Mouse (Mus musculus) liver, embryonic 14.5 days (tissue): ENCODE results near the gene Barx2. TPM values are rescaled to one million over a fixed set of nuclear protein-coding genes. Genes with fewer than 3 reads are reported as not detected.

Experiments
- ATAC-seq: fragments of 200-750 bp; cut with Nextera tagmentation; 2 replicates; pipeline ENCODE4 v1.8.0; 2017; ENCODE audit warnings: moderate number of reproducible peaks, mild to moderate bottlenecking, moderate library complexity; ENCODE audit not compliant: insufficient read depth
- DNase-seq, 3 experiments: peaks; one replicate each; pipeline ENCODE4 v3.0.0-alpha.2; 2012 to 2013; ENCODE audit warnings: low read depth in 3 of 3, low spot score in 3 of 3
- H3K27ac ChIP-seq: fragments of 300-500 bp; sonication (generic); 2 replicates; pipeline ENCODE4 v1.5.1; 2014; ENCODE audit warnings: moderate library complexity, mild to moderate bottlenecking, control low read depth, inconsistent platforms
- H3K27me3 ChIP-seq: fragments of 300-500 bp; sonication (generic); 2 replicates; pipeline ENCODE4 v1.6.1; 2014; ENCODE audit warnings: mild to moderate bottlenecking, low read length, moderate library complexity; ENCODE audit not compliant: control insufficient read depth, insufficient read depth
- H3K36me3 ChIP-seq: fragments of 300-500 bp; sonication (generic); replicated peaks from 2 replicates; pipeline ENCODE4 v1.6.1; 2014; ENCODE audit warnings: low read depth; ENCODE audit not compliant: control insufficient read depth, insufficient read depth
- H3K4me1 ChIP-seq, 2 experiments: fragments of 200-500 bp in 1 of 2; fragments of 300-500 bp in 1 of 2; sonication (generic) in 1 of 2; replicated peaks; 2 replicates each; pipeline ENCODE4 v1.6.1; 2012 to 2014; ENCODE audit warnings: antibody characterized with exemption in 1 of 2, inconsistent platforms in 1 of 2, low read length in 1 of 2; ENCODE audit not compliant: control insufficient read depth in 2 of 2, insufficient read depth in 2 of 2
- H3K4me2 ChIP-seq: fragments of 300-500 bp; sonication (generic); 2 replicates; pipeline ENCODE4 v1.6.1; 2014; ENCODE audit warnings: low read depth, mild to moderate bottlenecking, control low read depth, moderate library complexity
- H3K4me3 ChIP-seq, 2 experiments: fragments of 200-500 bp in 1 of 2; fragments of 300-500 bp in 1 of 2; sonication (generic) in 1 of 2; 2 replicates each; pipeline ENCODE4 v1.5.1; 2012 to 2014; ENCODE audit warnings: low read depth in 2 of 2, low read length in 2 of 2, mild to moderate bottlenecking in 2 of 2, control low read depth in 1 of 2, inconsistent platforms in 1 of 2, moderate library complexity in 1 of 2; ENCODE audit not compliant: insufficient read depth in 1 of 2
- H3K9ac ChIP-seq: fragments of 300-500 bp; sonication (generic); replicated peaks from 2 replicates; pipeline ENCODE4 v1.6.1; 2014; ENCODE audit warnings: mild to moderate bottlenecking, control low read depth, moderate library complexity
- H3K9me3 ChIP-seq: fragments of 300-500 bp; sonication (generic); 2 replicates; pipeline ENCODE4 v1.6.1; 2016; ENCODE audit warnings: low read length, mixed read lengths; ENCODE audit not compliant: control insufficient read depth
- CTCF ChIP-seq: IDR thresholded peaks from 2 replicates; pipeline ENCODE4 v1.5.1; 2016; ENCODE audit warnings: antibody characterized with exemption, low read depth, control low read depth
- EP300 ChIP-seq: IDR thresholded peaks from 2 replicates; pipeline ENCODE4 v1.6.1; 2016; ENCODE audit warnings: antibody characterized with exemption, low read depth
- WGBS: fragments of 180-500 bp; shearing (Covaris S2); extraction: QIAGEN DNeasy Blood & Tissue Kit; methylation state at CpG from one replicate; pipeline ENCODE4 v1.1.7; 2014; ENCODE audit not compliant: insufficient replicate concordance; 5-methylcytosine and 5-hydroxymethylcytosine counted together
- polyA plus RNA-seq, 2 experiments: library from polyadenylated mRNA; depleted of rRNA in 1 of 2; stranded (reverse) in 1 of 2; unstranded in 1 of 2; fragments of >200 nt; fragmentation: Nextera tagmentation in 1 of 2; extraction: Ambion mirVana in 1 of 2; gene quantifications; 2 replicates each; pipeline versions ENCODE4 v1.2.1 to v1.2.3; 2012 to 2014

Barx2 gene
- polyA plus RNA-seq, 2 experiments = not detected

DNA sequence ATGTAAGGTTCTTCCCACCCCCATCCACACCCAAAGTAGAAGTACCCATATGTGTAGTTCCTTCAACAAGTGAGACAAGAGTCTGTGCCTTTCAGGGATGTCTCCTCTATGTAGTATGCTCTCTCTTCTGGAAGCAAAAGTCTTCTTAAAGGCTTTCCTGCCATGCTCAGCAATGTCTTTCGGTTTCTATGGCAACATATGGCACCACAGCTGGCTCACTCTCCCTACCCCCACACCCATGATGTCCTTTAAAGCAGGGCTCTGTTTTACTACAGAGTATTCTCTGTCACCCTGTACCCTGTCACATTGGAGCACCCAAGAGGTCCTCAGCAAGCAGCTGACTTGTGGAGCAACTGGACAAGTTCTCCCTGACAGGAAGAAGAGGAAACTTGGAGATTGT, 55.8 kb downstream of the Barx2 start:
- no peaks in the 10 kb centered on the region; the same call in 1 of the 2 replicates for H3K27me3 ChIP-seq
- H3K4me2 ChIP-seq = no peak overlapping the region
- 45% methylated on average over 1 of the region's 1 CpGs for WGBS
- no peaks in the 10 kb centered on the region for H3K9me3 ChIP-seq
- no peak overlapping the region for H3K27ac ChIP-seq
- ATAC-seq (no peak), DNase-seq (no peak)
- TF ChIP-seq CTCF (no peak), EP300 (no peak)
- H3K4me1 ChIP-seq = no peaks in the 10 kb centered on the region
- no peaks in the 10 kb centered on the region for H3K36me3 ChIP-seq
- H3K9ac ChIP-seq = no peak overlapping the region
- no peak overlapping the region for H3K4me3 ChIP-seq

DNA sequence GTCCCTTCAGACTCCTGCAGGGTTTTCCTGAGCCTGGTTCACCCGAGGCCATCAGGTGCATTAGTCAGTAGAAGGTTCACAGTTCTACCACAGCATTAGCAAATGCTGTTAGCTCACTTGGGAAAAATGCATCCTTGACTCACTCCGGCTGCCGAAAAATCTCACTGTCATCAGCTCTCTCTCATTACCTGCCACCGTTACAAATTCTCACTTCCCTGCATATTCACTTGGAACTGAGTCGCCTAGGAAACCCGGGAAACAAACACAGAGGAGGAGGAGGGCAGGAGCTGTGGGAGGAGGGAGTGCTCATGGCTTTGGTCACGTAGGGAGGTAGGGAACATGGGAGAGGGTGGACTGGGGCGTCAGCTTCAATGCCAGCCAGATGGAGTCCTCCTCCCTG, 56.8 kb downstream of the Barx2 start:
- WGBS = 35% methylated on average over 8 of the region's 8 CpGs
- TF ChIP-seq CTCF (no peak), EP300 (no peak)
- Histone ChIP-seq H3K27me3 (no peaks in the 10 kb centered on the region; the same call in 1 of the 2 replicates), H3K9ac (no peak overlapping the region), H3K4me1 (no peaks in the 10 kb centered on the region), H3K4me3 (no peak overlapping the region), H3K27ac (no peak overlapping the region), H3K36me3 (no peaks in the 10 kb centered on the region), H3K4me2 (no peak overlapping the region), H3K9me3 (no peaks in the 10 kb centered on the region)
- DNase-seq = no peak
- no peak for ATAC-seq

DNA sequence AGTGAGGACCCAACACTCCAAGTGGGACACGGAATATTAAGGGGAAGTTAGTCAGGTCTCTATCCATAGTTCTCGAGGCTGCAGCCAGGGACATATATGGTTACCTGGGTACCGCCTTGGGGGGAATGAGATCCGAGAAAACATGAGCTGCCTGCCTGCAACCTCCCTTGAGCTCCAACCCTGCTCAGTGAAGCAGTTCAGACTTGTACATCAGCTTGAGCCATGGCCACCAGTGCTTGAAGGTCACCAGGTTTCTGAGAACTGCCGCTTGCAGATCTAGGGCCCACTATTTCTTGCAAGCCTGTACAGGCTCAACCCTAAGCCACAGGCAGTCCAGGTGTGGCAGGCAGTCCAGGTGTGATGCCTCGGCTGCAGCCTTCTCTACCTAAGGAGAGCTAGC, 57.6 kb downstream of the Barx2 start:
- no peaks in the 10 kb centered on the region for H3K4me1 ChIP-seq
- H3K9me3 ChIP-seq = no peaks in the 10 kb centered on the region
- H3K27me3 ChIP-seq = no peaks in the 10 kb centered on the region; the same call in 1 of the 2 replicates
- no peak overlapping the region for H3K4me3 ChIP-seq
- no peaks in the 10 kb centered on the region for H3K36me3 ChIP-seq
- no peak for DNase-seq
- no peak overlapping the region for H3K4me2 ChIP-seq
- ATAC-seq = no peak
- WGBS = 54% methylated on average over 6 of the region's 6 CpGs
- TF ChIP-seq CTCF (no peak), EP300 (no peak)
- no peak overlapping the region for H3K27ac ChIP-seq
- no peak overlapping the region for H3K9ac ChIP-seq

DNA sequence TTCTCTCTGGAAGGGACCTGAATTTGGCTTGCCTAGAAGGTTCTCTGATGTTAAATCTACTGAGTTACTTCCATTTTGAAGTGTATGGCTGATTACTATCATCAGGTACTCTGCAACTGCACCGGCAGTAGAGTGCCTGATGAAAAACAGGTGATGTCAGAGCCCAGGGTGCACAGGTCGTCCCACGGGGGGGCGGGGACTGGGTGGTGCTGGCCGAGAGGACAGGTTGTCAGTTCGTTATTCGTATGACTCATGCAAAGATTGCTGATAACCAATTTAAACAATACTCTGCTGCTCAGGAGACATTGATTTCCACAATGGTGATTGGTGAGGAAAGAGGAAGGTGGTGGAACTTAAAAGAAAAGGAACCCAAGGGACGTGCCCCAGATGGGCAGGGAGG, 61.6 kb downstream of the Barx2 start:
- Histone ChIP-seq H3K4me3 (no peak overlapping the region), H3K27me3 (no peaks in the 10 kb centered on the region), H3K4me2 (no peak overlapping the region), H3K9ac (no peak overlapping the region), H3K9me3 (no peaks in the 10 kb centered on the region), H3K36me3 (no peaks in the 10 kb centered on the region), H3K27ac (no peak overlapping the region), H3K4me1 (no peaks in the 10 kb centered on the region)
- DNase-seq (no peak), ATAC-seq (no peak)
- TF ChIP-seq EP300 = no peak
- TF ChIP-seq CTCF = no peak
- 51% methylated on average over 8 of the region's 8 CpGs for WGBS

DNA sequence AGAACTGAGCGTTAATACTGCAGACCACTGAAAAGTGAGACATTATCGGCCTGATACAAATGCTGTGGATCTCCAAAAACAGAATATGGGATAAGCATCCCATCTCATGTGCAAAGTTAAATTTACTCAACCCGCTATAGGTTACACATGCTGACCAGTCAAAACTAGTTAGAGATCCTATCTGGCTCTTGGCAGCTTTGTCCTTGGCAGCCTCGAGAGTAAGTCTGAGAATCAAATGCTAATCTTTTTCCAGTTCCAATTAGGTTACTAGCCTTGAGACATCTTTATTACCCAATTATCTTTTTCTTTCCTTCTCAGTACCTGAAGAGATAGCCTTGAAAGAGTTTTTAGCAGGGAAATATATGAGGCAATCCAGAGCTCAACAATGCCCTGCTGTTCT, 62.6 kb downstream of the Barx2 start:
- TF ChIP-seq EP300 = no peak
- TF ChIP-seq CTCF = no peak
- no peaks in the 10 kb centered on the region for H3K9me3 ChIP-seq
- H3K27me3 ChIP-seq = no peaks in the 10 kb centered on the region
- H3K27ac ChIP-seq = no peak overlapping the region
- H3K4me1 ChIP-seq = no peaks in the 10 kb centered on the region
- no peak overlapping the region for H3K4me2 ChIP-seq
- H3K4me3 ChIP-seq = no peak overlapping the region
- DNase-seq (no peak), ATAC-seq (no peak)
- no peaks in the 10 kb centered on the region for H3K36me3 ChIP-seq
- H3K9ac ChIP-seq = no peak overlapping the region
- whole genome bisulfite sequencing = 66% methylated on average over 4 of the region's 4 CpGs
